Mouse (Mus musculus): ENCODE data around the gene Spaca6. TPM values are rescaled to one million over a fixed set of nuclear protein-coding genes. Genes with fewer than 3 reads are reported as not detected.

Spaca6 gene
- total RNA-seq (2021), result 10 to 100 TPM; 89.5 to 99.7 TPM

- DNase-seq, result peak; percentile 91 to 92
Observed at GRCm38 (mm10) chr17:17826751-17827657, at the start of gene Spaca6. Spaca6 (plus strand) TSS chr17:17827158.

- DNase-seq, result no peak
Observed at GRCm38 (mm10) chr17:17790866-17791630, 35.9 kb upstream of the Spaca6 start.

DNA sequence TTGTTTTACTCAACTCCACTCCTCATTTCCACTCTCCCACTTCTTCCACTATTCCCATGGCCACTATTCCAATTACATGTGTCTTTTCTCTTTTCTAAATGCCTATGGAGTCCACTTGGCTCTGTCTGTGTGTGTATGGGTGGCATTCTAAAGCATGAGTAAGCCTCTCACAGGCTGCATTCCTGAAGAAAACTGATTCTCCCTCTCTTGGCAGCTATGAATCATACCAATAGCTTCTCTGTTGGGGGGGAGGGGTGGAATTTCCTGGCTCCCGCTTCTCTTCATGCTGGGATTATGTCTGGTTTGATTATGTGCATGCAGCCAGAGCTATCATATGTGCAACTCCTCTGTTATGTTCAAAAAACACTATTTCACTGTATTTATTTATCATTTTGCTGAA, 34.4 kb upstream of the Spaca6 start:
- DNase-seq, result no peak

DNA sequence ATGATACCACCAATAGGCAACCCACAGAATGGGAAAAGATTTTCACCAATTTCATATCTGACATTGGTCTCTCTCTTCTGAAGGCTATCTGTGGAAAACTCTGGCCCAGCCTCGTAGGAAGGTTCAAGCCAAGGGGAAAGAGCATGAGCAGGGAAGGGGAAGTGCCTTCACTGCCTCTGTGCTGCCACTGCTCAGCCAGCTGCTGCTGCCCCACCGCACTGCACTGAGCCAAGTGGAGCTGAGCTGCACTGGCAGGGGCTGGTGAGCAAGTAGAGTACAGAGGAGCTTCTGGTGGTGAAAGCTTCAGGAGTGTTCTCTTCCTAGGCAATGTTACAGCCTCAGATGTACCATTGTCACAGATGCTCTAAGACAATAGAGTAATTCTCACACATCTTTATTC, 31.4 kb upstream of the Spaca6 start:
- DNase-seq, result no peak

- DNase-seq, result no peak
Observed at GRCm38 (mm10) chr17:17823612-17824336, 3.2 kb upstream of the Spaca6 start.

- peak; percentile 21 to 25 for DNase-seq
Observed at GRCm38 (mm10) chr17:17825921-17826591, 902 bp upstream of the Spaca6 start.

DNA sequence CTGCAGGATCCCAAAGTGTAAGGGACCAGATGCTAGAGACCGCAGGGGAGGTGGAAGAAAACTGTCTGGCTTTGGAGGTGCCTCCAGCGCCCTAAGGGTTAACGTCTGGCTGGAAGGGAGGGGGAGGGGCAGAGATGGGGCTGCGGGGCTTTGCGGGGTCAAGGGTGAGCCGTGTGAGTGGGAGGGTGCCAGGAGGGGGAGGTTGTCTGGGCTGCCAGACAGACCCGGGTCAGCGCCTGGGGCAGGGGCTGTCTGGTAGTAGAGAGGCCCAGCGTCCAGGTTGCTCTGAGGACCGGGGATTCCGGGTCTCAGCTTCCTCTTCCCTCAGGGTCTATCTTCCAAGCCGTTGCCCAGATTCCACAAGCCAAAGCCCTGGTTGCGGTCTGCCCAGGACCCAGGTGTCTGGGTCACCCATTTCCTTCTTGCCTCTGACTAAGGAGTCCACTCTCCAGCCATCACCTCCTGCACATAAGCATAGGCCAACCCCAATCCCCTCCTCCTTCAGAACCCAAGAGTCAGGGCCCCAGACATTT, 766 bp downstream of the Spaca6 start:
- DNase-seq, result peak; percentile 44 to 50

DNA sequence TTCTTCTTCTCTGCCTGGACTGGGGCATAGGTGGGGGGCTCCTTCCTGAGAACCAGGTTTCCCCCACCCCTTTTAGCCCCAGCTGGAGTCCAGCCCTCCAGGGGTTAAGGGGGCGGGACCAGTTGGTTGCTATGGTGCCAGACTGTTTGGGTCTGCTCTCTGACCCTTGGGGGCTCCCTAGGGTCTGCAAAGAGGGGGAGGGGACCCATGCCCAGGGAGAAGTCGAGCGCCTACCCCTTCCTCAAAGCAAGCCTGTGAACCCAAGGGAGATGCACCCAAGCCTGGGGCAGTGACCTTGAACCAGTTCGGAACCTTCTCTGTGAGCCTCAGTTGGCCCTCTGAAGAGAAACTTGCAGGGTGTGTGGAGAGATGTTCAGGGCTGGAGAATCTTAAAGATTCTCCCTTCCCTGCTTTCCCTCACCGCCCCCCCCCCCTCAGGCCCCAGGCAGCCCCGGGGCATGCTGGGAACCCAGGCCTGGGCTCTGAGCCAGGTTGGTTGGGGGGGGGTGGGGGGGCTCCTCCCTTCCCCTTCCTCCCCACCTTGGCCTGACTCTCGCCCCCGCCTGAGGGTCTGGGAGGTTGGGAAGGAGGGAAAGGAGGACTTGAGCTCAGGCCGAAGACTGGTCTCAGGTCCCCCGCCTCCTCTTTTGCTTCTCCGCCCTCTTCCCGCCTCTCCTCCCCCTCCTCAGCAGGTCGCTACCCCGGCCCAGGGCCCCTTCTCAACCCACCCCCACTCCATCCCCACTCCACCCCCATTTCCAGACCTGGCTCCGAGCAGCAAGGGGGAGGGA, 1.4 kb downstream of the Spaca6 start:
- DNase-seq, result peak; percentile 26 to 44

- peak in 1 of 2 experiments; percentile 19 for DNase-seq
Observed at GRCm38 (mm10) chr17:17829052-17829785, 2.3 kb downstream of the Spaca6 start.

DNA sequence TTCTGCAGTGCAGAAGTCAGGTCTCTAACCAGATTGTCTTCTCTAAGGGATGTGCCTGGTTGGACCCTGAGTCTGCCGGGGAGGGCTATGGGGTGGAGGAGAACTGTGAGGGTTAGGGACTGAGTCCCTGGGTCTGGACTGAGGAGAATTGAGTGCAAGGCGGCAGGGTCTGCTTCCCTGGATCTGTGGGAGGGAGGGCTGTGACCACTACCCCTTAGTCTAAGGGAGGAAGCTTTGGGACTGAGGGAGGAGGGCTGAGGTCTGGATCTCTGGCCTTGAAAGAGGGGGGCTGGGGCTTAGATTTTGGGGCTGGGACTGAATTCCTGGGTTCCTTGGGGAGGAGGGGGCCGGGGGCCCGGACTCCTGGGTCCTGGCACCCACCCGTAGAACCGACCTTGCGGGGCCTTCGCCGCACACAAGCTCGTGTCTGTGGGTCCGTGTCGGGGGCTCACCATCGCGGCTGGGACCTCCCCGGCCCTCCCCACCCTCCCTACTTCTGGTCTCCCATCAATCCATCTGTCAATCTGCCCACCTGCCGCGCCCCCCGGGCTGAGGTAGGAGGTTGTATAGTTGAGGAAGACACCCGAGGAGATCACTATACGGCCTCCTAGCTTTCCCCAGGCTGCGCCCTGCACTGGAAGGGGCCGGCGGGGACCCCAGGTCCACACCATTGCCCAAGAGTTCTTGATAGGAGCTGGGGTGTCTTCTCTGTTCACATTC, 3.0 kb downstream of the Spaca6 start:
- DNase-seq, result no peak

- no peak for DNase-seq
Observed at GRCm38 (mm10) chr17:17830731-17831130, 3.8 kb downstream of the Spaca6 start.

DNA sequence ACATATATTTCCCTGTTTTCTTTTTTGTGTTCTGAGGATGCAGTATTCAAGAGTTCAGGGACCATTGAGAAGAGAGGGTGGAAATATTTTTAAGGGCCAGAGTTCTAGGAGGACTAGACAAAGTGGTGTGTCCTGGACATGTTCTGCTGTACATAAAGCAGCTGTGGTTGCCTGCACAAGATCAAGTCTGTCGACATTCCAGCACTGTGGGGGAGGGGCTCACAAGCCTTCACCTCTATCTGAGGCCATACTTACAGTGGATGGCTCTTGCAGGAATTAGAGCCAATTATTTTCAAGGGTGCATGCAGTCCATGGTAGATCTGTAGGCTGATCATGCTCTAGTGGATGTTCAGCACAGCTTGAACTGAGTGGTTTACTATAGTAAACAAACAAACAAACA, 7.9 kb downstream of the Spaca6 start:
- no peak for DNase-seq

- DNase-seq, result peak in 1 of 2 experiments; percentile 15
Observed at GRCm38 (mm10) chr17:17836101-17836500, 9.1 kb downstream of the Spaca6 start.

DNA sequence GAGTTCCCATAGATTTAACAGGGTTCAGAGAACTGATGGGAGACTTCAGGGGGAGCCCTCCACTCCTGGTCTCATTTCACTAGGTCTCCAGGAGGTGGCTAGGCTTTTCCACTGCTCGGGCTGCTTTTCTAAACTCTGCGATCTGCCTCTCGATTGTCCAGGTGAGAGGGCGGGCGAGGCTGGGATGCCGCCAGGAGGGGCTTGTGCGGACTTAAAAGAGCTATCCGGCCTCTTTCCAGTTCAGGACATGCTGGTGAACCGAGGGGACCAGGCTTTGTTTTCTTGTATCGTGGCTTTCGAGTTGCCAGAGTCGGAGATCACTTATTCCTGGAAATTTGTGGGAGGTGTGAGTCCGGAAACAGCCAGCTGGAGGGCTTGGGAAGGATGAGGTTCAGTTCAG, 10.5 kb downstream of the Spaca6 start:
- no peak for DNase-seq

- DNase-seq, result peak; percentile 95 to 96
Observed at GRCm38 (mm10) chr17:17837919-17838701, 11.2 kb downstream of the Spaca6 start.

- DNase-seq, result no peak
Observed at GRCm38 (mm10) chr17:17839276-17839675, 12.3 kb downstream of the Spaca6 start.

- no peak for DNase-seq
Observed at GRCm38 (mm10) chr17:17840796-17841195, 13.8 kb downstream of the Spaca6 start.

DNA sequence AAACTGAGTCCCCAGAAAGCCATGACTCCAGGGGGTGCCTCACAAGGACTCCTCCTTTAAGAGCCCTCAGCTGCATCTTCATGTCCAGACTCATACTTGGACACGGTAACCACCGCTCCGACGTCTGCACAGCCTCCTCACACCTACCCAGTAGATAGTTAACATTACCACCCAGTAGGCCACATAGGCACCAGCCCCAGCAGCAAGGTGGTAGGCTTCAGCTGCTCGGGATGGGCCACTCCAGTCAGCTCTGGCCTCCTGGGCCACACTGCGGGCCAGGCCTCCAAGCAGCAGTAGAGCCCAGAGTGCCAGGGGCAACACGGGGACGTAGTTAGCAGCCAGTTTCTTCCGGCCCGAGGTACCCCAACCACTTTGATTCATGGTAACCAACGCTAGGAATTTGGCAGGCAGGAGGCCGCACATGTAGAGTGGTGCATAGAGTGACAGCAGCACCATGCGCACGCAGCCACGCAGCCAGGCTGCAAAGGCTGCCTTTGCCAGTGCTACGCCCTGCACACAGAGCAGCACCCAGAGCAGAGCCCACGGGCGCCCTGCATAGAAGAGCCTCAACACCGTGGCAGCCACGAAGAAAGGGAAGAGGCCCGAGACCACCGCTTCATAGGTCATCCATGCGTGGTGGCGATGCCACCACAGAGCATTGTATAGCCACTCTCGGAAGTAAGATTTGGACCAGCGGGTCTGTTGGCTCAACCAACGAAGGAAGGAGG, 16.7 kb downstream of the Spaca6 start:
- no peak for DNase-seq
